Mouse (Mus musculus) cortical plate, adult 2 months (tissue): Measurements from ENCODE around the gene Dnase1l1.

Source experiments
- CTCF ChIP-seq: fragments of 200-500 bp; IDR thresholded peaks from 2 replicates; pipeline ENCODE4 v1.5.1; 2011; ENCODE audit warnings: mild to moderate bottlenecking, control low read depth, low read length; ENCODE audit not compliant: insufficient read depth; ENCODE audit errors: extremely low read depth
- POLR2A ChIP-seq: fragments of 200-500 bp; IDR thresholded peaks from 2 replicates; pipeline ENCODE4 v1.6.1; 2011; ENCODE audit warnings: mild to moderate bottlenecking, low read length, control low read depth; ENCODE audit not compliant: insufficient read depth; ENCODE audit errors: extremely low read depth

DNA sequence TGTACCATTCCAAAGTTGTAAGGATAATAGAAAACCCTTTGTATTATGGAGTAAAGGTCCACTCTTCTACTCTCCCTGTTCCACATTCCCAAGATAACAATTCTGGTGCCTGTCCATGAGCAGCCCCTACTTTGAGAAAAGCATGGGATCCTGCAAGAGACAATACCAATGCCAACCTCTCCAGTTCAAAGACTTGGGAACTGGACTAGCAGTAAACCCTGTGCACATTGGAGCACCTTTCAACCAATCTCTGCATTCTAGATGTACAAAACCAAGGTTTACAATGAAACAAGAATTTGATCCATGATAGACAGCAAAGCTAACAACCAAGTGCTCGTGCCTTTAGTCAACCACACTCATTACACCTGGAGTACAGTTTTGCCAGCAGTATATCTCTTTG is 37.0 kb downstream of the Dnase1l1 start:
- TF ChIP-seq POLR2A (no peak), CTCF (no peak)
